Mouse (Mus musculus) kidney, embryonic 16.5 days (tissue): ENCODE measurements around the gene Mecom. TPM values are rescaled to one million over a fixed set of nuclear protein-coding genes. Genes with fewer than 3 reads are reported as not detected.

Experiments
- ATAC-seq: fragments of 200-750 bp; cut with Nextera tagmentation; 2 replicates; pipeline ENCODE4 v1.8.0; 2017; ENCODE audit warnings: moderate TSS enrichment; ENCODE audit not compliant: low FRiP score, low TSS enrichment
- H3K27ac ChIP-seq: fragments of 300-500 bp; sonication (generic); 2 replicates; pipeline ENCODE4 v1.5.1; 2014; ENCODE audit warnings: low read length
- H3K27me3 ChIP-seq: fragments of 300-500 bp; sonication (generic); 2 replicates; pipeline ENCODE4 v1.6.1; 2014; ENCODE audit warnings: low read length, control low read depth, mixed read lengths; ENCODE audit not compliant: insufficient read depth
- H3K36me3 ChIP-seq: fragments of 300-500 bp; sonication (generic); 2 replicates; pipeline ENCODE4 v1.6.1; 2014; ENCODE audit warnings: low read length, control low read depth, mixed read lengths; ENCODE audit not compliant: insufficient read depth
- H3K4me1 ChIP-seq: fragments of 300-500 bp; sonication (generic); 2 replicates; pipeline ENCODE4 v1.6.1; 2014; ENCODE audit warnings: low read length, control low read depth, mixed read lengths; ENCODE audit not compliant: insufficient read depth
- H3K4me2 ChIP-seq: fragments of 300-500 bp; sonication (generic); replicated peaks from 2 replicates; pipeline ENCODE4 v1.6.1; 2014; ENCODE audit warnings: low read depth, low read length
- H3K4me3 ChIP-seq: fragments of 300-500 bp; sonication (generic); 2 replicates; pipeline ENCODE4 v1.5.1; 2014; ENCODE audit warnings: mild to moderate bottlenecking, low read length
- H3K9ac ChIP-seq: fragments of 300-500 bp; sonication (generic); replicated peaks from 2 replicates; pipeline ENCODE4 v1.6.1; 2014; ENCODE audit warnings: low read length
- H3K9me3 ChIP-seq: fragments of 300-500 bp; sonication (generic); 2 replicates; pipeline ENCODE4 v1.6.1; 2016; ENCODE audit warnings: low read length, control low read depth
- WGBS: fragments of 180-500 bp; shearing (Covaris S2); extraction: QIAGEN DNeasy Blood & Tissue Kit; methylation state at CpG from one replicate; pipeline ENCODE4 v1.1.7; 2014; 5-methylcytosine and 5-hydroxymethylcytosine counted together
- polyA plus RNA-seq: library from polyadenylated mRNA; unstranded; fragments of >200 nt; fragmentation: Nextera tagmentation; extraction: Ambion mirVana; gene quantifications from 2 replicates; pipeline ENCODE4 v1.2.1, GENCODE M21; 2015

Mecom gene
- polyA plus RNA-seq, 1 experiment from 2014 or later: 78.3 TPM

DNA sequence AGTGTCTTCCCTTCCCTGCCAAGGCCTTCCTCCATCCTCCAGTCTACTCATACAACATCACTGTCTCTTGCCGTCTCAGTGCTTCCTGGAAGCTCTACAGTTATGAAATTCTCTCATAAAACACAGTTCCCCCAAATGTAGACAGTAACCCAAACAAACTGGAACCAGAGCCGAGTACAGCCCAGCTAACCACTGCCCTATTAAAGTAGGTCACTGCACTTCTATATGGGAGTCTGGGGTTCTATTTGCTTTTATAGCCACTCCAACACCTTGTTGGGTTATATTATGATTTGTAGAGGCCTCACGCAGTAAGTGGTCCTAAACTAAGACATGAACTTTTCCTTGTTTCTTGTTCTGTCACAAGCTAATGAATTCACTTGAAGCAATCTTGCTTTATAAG is 380.8 kb downstream of the Mecom start:
- 75% methylated on average over 3 of the region's 3 CpGs for WGBS
- H3K27me3 ChIP-seq: no peaks in the 10 kb centered on the region

DNA sequence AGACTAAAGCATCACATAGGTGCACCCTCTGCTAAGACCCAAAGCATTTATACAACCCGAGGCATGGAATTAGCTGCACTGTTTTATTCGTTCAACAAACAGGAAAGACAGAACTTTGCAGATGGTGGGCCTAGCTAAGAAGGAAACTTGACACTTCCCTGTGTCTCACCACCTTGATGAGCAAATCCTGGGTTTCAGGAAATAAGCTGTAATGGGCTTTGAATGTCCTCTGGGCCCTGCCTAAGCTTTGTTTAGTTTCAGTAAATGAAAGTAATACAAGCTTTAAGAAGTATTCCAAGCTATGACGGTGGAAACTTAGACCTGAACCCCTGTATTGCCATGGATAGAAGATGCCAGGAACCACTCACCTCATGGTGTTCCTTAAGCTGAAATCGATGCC is 383.0 kb downstream of the Mecom start:
- H3K4me1 ChIP-seq: 0 out of 2 replicates have a peak, but pooled peaks cover 15% of the 10 kb centered on the region
- H3K4me3 ChIP-seq: no peak overlapping the region
- no peaks in the 10 kb centered on the region for H3K27me3 ChIP-seq
- no peak overlapping the region for H3K4me2 ChIP-seq
- H3K36me3 ChIP-seq: no peaks in the 10 kb centered on the region
- 61% methylated on average over 4 of the region's 4 CpGs for WGBS
- no peaks in the 10 kb centered on the region for H3K9me3 ChIP-seq
- H3K27ac ChIP-seq: no peak overlapping the region
- H3K9ac ChIP-seq: no peak overlapping the region
- ATAC-seq: no peak

More for the DNA sequence above, 380.8 kb downstream of the Mecom start:
- Histone ChIP-seq H3K36me3 (no peaks in the 10 kb centered on the region), H3K4me2 (no peak overlapping the region), H3K9ac (no peak overlapping the region), H3K27ac (no peak overlapping the region), H3K4me3 (no peak overlapping the region), H3K9me3 (no peaks in the 10 kb centered on the region), H3K4me1 (0 out of 2 replicates have a peak, but pooled peaks cover 9% of the 10 kb centered on the region)
- ATAC-seq: no peak

DNA sequence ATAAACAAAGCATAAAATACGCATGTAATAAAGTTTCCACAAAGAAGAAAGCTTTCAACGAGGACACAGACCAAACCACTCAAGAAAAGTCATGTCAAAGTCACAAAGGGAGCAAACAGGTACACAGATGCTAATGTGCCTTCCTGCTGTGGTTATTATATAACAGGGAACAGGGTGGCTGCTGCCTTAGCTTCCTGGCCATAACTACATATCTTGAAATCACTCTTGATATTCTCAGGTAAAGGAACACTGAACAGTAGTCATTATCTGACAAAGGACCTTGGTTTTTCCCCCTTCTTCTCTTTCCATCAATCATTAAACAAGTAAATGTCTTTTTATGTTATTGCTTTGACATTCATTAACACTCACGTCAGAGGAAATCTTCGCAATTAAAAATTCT is 384.4 kb downstream of the Mecom start:
- WGBS: 51% methylated on average over 4 of the region's 4 CpGs
- no peaks in the 10 kb centered on the region for H3K9me3 ChIP-seq
- no peak overlapping the region for H3K4me2 ChIP-seq
- H3K36me3 ChIP-seq: no peaks in the 10 kb centered on the region
- H3K9ac ChIP-seq: no peak overlapping the region
- 0 out of 2 replicates have a peak, but pooled peaks cover 17% of the 10 kb centered on the region for H3K4me1 ChIP-seq
- H3K27me3 ChIP-seq: no peaks in the 10 kb centered on the region
- H3K4me3 ChIP-seq: no peak overlapping the region
- ATAC-seq: no peak
- no peak overlapping the region for H3K27ac ChIP-seq

DNA sequence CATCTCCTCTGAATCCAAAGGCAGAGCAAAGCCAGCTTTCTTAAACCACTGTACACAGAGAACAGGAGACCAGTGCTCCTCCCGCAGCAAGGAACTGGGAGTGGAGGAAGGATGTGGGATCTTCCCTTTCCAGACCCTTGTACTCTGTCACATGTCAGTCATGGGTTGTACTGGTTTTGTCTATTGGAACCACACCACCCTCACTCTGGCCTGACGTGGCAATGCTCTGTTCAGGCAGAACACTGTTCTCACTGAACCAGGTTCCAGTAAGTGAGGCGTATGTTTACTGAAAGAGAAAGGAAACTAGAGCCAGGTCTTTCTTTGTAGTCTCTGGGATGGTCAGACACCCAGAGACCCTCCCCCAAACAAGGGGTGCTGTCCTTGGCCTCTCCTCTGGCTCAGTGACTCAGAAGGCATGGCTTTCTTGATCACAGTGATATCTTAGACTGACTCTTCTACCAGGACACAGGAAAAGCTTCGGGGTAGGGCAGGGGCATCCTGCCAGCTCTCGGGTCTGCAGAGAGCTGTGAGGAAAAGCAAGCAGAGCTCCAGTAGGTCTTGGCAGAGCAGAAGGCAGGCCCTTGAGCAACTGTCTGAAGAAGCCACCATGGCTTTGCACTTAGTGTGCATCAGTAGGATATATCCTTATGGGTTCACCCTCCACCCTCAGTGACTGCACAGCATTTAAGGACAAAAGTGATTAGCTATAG is 386.7 kb downstream of the Mecom start:
- no peaks in the 10 kb centered on the region for H3K27me3 ChIP-seq
- H3K9ac ChIP-seq: no peak overlapping the region
- WGBS: 57% methylated on average over 5 of the region's 5 CpGs
- 0 out of 2 replicates have a peak overlapping the region, but pooled peaks have one; percentile 9 for H3K27ac ChIP-seq
- no peak overlapping the region for H3K4me3 ChIP-seq
- H3K4me2 ChIP-seq: no peak overlapping the region
- H3K4me1 ChIP-seq: 0 out of 2 replicates have a peak, but pooled peaks cover 21% of the 10 kb centered on the region
- H3K36me3 ChIP-seq: no peaks in the 10 kb centered on the region
- H3K9me3 ChIP-seq: no peaks in the 10 kb centered on the region
- no peak for ATAC-seq

DNA sequence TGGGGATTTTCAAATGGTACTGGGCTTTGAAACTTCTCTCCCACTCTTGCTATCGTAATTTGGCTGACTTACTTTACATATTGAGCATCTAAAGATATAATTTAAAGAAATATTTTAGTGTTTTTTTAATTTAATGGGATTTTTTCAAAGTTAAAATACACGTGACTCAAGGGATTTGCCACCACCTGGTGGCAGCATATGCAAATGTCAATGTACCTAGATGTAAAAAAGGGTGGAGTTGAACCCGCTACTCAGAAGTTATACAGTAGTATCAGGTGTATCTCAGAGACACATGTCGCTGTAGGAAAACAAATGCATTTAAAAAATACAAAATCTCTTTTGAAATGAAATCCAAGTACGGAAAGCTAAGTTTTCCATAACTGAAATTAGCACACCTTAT is 387.5 kb downstream of the Mecom start:
- no peak overlapping the region for H3K27ac ChIP-seq
- 76% methylated on average over 5 of the region's 5 CpGs for WGBS
- H3K36me3 ChIP-seq: no peaks in the 10 kb centered on the region
- H3K4me2 ChIP-seq: no peak overlapping the region
- H3K27me3 ChIP-seq: no peaks in the 10 kb centered on the region
- H3K9ac ChIP-seq: no peak overlapping the region
- no peak overlapping the region for H3K4me3 ChIP-seq
- no peak for ATAC-seq
- H3K9me3 ChIP-seq: no peaks in the 10 kb centered on the region
- 0 out of 2 replicates have a peak, but pooled peaks cover 21% of the 10 kb centered on the region for H3K4me1 ChIP-seq

DNA sequence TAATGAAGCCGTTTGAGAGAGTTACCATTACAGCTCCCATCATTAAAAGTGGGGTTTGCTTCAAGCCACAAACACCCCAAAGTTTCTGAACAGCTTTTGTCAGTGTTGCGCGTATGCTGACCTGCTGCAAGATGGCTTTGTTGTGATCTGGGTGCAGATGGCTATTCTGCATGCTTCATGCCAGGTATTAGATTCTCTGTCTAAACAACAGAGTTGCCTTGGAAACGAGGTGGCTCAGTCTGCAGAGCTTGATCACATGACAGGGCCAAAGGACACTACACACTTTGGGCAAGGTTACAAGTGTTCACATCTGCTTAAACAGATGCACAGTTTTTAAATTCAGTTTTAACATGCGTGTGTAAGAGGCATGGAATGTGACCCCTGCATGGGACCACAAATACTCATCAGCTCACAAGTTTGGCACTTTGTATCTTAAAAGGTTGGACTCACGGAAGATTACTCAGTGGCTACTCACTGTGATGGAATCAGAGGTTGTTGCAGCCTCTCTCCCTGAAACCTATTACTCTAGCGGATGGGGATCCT is 390.6 kb downstream of the Mecom start:
- H3K4me1 ChIP-seq: peaks cover 18% of the 10 kb centered on the region; the same call in 1 of the 2 replicates
- H3K4me3 ChIP-seq: no peak overlapping the region
- no peak overlapping the region for H3K4me2 ChIP-seq
- H3K9me3 ChIP-seq: no peaks in the 10 kb centered on the region
- H3K27ac ChIP-seq: no peak overlapping the region
- no peaks in the 10 kb centered on the region for H3K36me3 ChIP-seq
- 68% methylated on average over 7 of the region's 7 CpGs for WGBS
- no peaks in the 10 kb centered on the region for H3K27me3 ChIP-seq
- H3K9ac ChIP-seq: no peak overlapping the region
- no peak for ATAC-seq

DNA sequence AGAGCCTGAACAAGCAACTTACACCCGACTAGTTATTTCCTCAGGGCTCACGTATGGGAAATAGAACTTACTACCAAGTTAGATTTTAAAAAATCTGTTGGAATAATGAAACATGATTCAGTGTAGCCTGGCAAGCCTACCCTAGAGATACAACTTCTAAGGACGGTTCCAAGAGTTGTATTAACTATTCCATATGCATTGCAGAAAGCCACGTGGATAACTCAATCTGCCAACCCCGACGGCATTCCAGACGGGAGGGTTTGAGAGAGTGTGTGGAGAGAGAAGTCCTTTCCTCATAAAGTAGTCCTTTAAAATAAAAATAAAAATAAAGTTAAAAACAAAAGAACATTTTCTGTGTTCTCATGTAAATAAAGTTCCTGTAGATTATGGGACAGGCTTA is 393.4 kb downstream of the Mecom start:
- H3K9ac ChIP-seq: no peak overlapping the region
- 75% methylated on average over 7 of the region's 7 CpGs for WGBS
- H3K27ac ChIP-seq: peak overlapping the region; percentile 59
- H3K4me3 ChIP-seq: no peak overlapping the region
- no peaks in the 10 kb centered on the region for H3K27me3 ChIP-seq
- ATAC-seq: no peak
- peaks cover 21% of the 10 kb centered on the region for H3K4me1 ChIP-seq
- no peaks in the 10 kb centered on the region for H3K9me3 ChIP-seq
- H3K36me3 ChIP-seq: no peaks in the 10 kb centered on the region
- H3K4me2 ChIP-seq: no peak overlapping the region

DNA sequence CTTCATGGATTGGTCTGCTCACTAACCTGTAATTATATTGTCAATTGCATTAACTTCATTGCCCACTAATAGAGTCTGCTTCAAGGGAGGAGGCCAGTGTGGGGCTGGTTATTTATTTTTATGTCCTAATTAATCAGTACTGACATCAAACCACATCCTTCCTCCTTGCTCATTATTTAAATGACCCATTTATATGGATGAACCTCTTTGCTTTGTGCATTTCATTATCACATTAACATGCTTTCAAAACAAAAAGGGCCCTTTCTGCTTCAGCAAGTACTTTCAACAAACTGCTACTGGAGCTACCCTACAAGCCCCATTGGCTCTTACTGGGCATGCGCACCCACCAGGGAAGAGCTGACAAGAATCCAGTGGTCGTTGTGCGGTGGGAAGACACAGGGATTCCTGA is 393.9 kb downstream of the Mecom start:
- H3K4me2 ChIP-seq: no peak overlapping the region
- peak overlapping the region; percentile 63 for H3K27ac ChIP-seq
- H3K9me3 ChIP-seq: no peaks in the 10 kb centered on the region
- H3K4me3 ChIP-seq: no peak overlapping the region
- H3K4me1 ChIP-seq: peaks cover 24% of the 10 kb centered on the region
- H3K27me3 ChIP-seq: no peaks in the 10 kb centered on the region
- ATAC-seq: 0 out of 2 replicates have a peak, but pooled peaks have one; percentile 57
- 55% methylated on average over 3 of the region's 3 CpGs for WGBS
- no peak overlapping the region for H3K9ac ChIP-seq
- no peaks in the 10 kb centered on the region for H3K36me3 ChIP-seq

DNA sequence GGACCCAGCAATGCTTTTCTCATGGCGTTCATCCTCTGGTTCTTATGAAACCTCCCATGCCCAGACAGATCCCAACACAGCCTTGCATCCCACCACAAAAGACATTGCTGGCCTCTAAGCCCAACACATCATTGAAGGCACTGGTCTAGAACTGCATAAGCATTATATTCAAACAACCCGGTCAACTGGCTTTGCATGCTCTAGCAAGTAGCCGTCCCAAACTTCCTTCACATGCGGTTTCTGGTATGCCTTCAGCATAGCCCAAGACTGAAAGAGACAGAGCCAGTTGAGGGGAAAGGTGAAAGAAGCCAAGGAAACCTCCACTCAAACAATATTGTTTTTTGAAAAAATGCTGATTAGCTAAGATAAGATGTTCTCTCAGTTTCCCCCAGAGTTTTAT is 397.7 kb downstream of the Mecom start:
- Histone ChIP-seq H3K36me3 (no peaks in the 10 kb centered on the region), H3K4me3 (no peak overlapping the region), H3K9ac (no peak overlapping the region), H3K9me3 (no peaks in the 10 kb centered on the region), H3K4me1 (peaks cover 20% of the 10 kb centered on the region), H3K4me2 (no peak overlapping the region), H3K27ac (peak overlapping the region; percentile 57), H3K27me3 (no peaks in the 10 kb centered on the region)
- no peak for ATAC-seq
- WGBS: 76% methylated on average over 4 of the region's 4 CpGs

DNA sequence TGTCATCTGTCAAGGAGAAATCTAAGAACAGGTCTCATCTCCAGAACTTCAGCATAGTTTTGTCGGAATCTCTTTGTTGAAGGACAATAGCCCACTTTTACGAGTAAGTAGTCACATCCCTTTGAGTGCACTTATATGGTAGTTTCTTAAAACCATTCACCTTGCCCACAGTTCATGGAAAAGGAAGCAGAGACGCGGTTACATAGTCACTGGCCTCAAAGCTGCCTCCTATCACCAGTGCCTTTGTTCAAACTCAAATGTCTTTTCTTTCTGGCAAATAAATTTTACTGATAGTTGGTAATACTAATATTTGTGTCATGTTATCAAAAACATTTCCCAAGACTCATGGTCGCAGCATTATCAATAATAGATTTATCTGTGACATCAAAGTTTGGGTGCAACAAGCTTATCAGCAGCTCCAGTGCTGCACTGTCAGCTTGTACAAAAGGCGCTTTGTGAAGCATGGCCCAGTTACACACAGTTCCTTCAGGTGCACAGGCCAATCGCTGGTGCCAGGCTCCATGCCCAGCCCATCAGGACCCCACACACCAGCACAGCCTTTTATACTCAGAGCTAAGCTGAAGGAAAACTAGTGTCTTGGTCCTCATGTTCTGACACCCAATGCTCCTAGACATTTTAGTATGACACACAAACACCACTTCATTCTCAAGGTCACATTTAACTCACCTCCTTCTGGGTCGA is 399.3 kb downstream of the Mecom start:
- Histone ChIP-seq H3K36me3 (no peaks in the 10 kb centered on the region), H3K4me3 (no peak overlapping the region), H3K27me3 (no peaks in the 10 kb centered on the region), H3K4me1 (peaks cover 26% of the 10 kb centered on the region), H3K9me3 (no peaks in the 10 kb centered on the region), H3K27ac (no peak overlapping the region), H3K9ac (no peak overlapping the region), H3K4me2 (no peak overlapping the region)
- no peak for ATAC-seq
- 82% methylated on average over 8 of the region's 8 CpGs for WGBS
